Mouse (Mus musculus) heart, postnatal 0 days (tissue): ENCODE results near the gene Wdr18. TPM values are rescaled to one million over a fixed set of nuclear protein-coding genes. Genes with fewer than 3 reads are reported as not detected.
A peak's percentile ranks its signal among the peaks of the same experiment; 100 is the strongest.

Source experiments
- ATAC-seq: fragments of 200-750 bp; cut with Nextera tagmentation; 2 replicates; pipeline ENCODE4 v1.8.0; 2017; ENCODE audit warnings: low read depth, moderate number of reproducible peaks, moderate library complexity; ENCODE audit not compliant: insufficient read depth
- DNase-seq: peaks from one replicate; pipeline ENCODE4 v3.0.0-alpha.2; 2016; ENCODE audit warnings: low spot score
- H3K27ac ChIP-seq: fragments of 300-500 bp; sonication (generic); 2 replicates; pipeline ENCODE4 v1.5.1; 2014; ENCODE audit warnings: low read depth, mild to moderate bottlenecking
- H3K27me3 ChIP-seq: fragments of 300-500 bp; sonication (generic); 2 replicates; pipeline ENCODE4 v1.6.1; 2014; ENCODE audit warnings: low read length, mixed read lengths; ENCODE audit not compliant: control insufficient read depth, insufficient read depth
- H3K36me3 ChIP-seq: fragments of 300-500 bp; sonication (generic); replicated peaks from 2 replicates; pipeline ENCODE4 v1.6.1; 2014; ENCODE audit warnings: low read length, mixed read lengths; ENCODE audit not compliant: control insufficient read depth, insufficient read depth
- H3K4me1 ChIP-seq: fragments of 300-500 bp; sonication (generic); 2 replicates; pipeline ENCODE4 v1.6.1; 2014; ENCODE audit warnings: antibody characterized with exemption; ENCODE audit not compliant: control insufficient read depth, insufficient read depth
- H3K4me2 ChIP-seq: fragments of 300-500 bp; sonication (generic); 2 replicates; pipeline ENCODE4 v1.6.1; 2014; ENCODE audit warnings: low read depth, mild to moderate bottlenecking, low read length, moderate library complexity
- H3K4me3 ChIP-seq: fragments of 300-500 bp; sonication (generic); 2 replicates; pipeline ENCODE4 v1.5.1; 2014; ENCODE audit warnings: low read depth, low read length
- H3K9ac ChIP-seq: fragments of 300-500 bp; sonication (generic); replicated peaks from 2 replicates; pipeline ENCODE4 v1.6.1; 2014; ENCODE audit warnings: low read depth, low read length, mixed read lengths
- H3K9me3 ChIP-seq: fragments of 300-500 bp; sonication (generic); replicated peaks from 2 replicates; pipeline ENCODE4 v1.6.1; 2016; ENCODE audit warnings: low read length; ENCODE audit not compliant: control insufficient read depth
- CTCF ChIP-seq: IDR thresholded peaks from 2 replicates; pipeline ENCODE4 v1.5.1; 2016; ENCODE audit warnings: antibody characterized with exemption, control low read depth, low read depth
- EP300 ChIP-seq: IDR thresholded peaks from 2 replicates; pipeline ENCODE4 v1.6.1; 2016; ENCODE audit warnings: antibody characterized with exemption, low read depth
- WGBS: fragments of 180-500 bp; shearing (Covaris S2); extraction: QIAGEN DNeasy Blood & Tissue Kit; methylation state at CpG from one replicate; pipeline ENCODE4 v1.1.7; 2014; 5-methylcytosine and 5-hydroxymethylcytosine counted together
- polyA plus RNA-seq: library from polyadenylated mRNA; unstranded; fragments of >200 nt; fragmentation: Nextera tagmentation; extraction: Ambion mirVana; gene quantifications from 2 replicates; pipeline ENCODE4 v1.2.1, GENCODE M21; 2015
- total RNA-seq: library from RNA; depleted of rRNA; stranded (reverse); fragments of >200 nt; gene quantifications from 2 replicates; pipeline ENCODE4 v1.2.3, GENCODE M21; 2014; ENCODE audit warnings: low replicate concordance

The Wdr18 gene
- total and polyA plus RNA-seq, 2 experiments from 2014 or later = 51.5 to 54.3 TPM

DNA sequence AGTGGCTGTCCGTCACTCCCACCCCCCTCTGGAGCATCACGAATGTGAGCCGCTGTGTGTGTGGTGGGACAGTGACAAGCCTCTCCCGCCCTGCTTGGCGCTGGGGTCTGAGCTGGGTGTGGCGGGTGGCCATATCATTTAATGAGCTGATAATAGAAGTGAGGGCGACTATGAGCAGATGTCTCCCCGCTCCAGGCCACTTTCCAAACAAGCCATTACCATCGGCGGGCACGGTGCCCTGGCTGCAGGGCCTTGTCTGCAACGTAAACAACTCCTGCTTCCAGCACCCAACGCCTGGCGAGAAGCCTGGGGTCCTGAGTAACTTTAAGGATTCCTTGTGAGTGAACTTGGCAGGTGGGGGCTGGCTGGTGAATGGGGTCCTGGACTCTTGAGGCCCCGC is 37.9 kb downstream of the Wdr18 start:
- 0 out of 2 replicates have a peak overlapping the region, but pooled peaks have one; percentile 18 for H3K27ac ChIP-seq
- 14% methylated on average over 15 of the region's 15 CpGs for WGBS
- H3K36me3 ChIP-seq = peaks cover 28% of the 10 kb centered on the region
- TF ChIP-seq CTCF (no peak), EP300 (no peak)
- ATAC-seq (peak; percentile 17; the same call in 1 of the 2 replicates), DNase-seq (peak; percentile 28)
- H3K4me2 ChIP-seq = peak overlapping the region; percentile 89
- no peak overlapping the region for H3K9ac ChIP-seq
- H3K4me1 ChIP-seq = peaks cover 16% of the 10 kb centered on the region
- no peaks in the 10 kb centered on the region for H3K27me3 ChIP-seq
- H3K4me3 ChIP-seq = peak overlapping the region; percentile 59
- no peaks in the 10 kb centered on the region for H3K9me3 ChIP-seq

DNA sequence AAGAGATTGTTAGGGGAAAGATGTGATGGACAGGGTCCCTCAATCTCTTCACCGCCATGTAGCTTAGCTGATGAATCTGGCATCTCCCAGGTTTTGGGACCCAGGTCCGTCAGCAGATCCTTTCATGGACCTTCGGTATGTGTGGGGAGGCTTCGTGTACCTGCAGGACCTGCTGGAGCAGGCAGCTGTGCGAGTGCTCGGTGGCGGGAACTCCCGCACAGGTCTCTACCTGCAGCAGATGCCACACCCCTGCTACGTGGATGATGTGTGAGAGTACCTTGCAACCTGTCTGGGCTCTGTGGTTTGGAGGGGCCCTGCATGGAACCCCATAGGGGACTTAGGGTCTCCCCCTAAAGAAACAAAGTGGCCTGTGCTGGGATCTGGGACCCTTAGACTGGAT is 42.0 kb downstream of the Wdr18 start:
- TF ChIP-seq EP300 = no peak
- no peak for TF ChIP-seq CTCF
- ATAC-seq = no peak

DNA sequence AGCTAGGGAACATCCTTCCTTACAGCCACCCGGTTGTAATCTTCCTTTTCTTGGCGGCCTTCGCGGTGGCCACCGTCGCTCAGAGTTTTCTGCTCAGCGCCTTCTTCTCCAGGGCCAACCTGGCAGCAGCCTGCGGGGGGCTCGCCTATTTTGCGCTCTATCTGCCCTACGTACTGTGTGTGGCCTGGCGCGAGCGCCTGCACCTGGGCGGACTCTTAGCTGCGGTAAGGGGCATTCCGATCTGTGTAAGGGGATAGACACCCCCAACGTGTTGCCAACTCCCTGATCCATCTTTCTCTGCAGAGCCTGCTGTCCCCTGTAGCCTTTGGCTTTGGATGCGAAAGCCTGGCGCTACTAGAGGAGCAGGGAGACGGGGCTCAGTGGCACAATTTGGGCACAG is 42.9 kb downstream of the Wdr18 start:
- Histone ChIP-seq H3K4me1 (peaks cover 11% of the 10 kb centered on the region), H3K9me3 (no peaks in the 10 kb centered on the region), H3K27ac (peak overlapping the region; percentile 63), H3K27me3 (no peaks in the 10 kb centered on the region), H3K9ac (no peak overlapping the region), H3K36me3 (peaks cover 4% of the 10 kb centered on the region; the same call in 1 of the 2 replicates), H3K4me2 (no peak overlapping the region), H3K4me3 (no peak overlapping the region)
- ATAC-seq (no peak), DNase-seq (no peak)
- 32% methylated on average over 21 of the region's 21 CpGs for WGBS
- TF ChIP-seq CTCF (no peak), EP300 (no peak)

More for the DNA sequence above, 42.0 kb downstream of the Wdr18 start:
- no peaks in the 10 kb centered on the region for H3K27me3 ChIP-seq
- no peak overlapping the region for H3K27ac ChIP-seq
- H3K9ac ChIP-seq = no peak overlapping the region
- H3K9me3 ChIP-seq = no peaks in the 10 kb centered on the region
- H3K4me3 ChIP-seq = no peak overlapping the region
- H3K36me3 ChIP-seq = peaks cover 4% of the 10 kb centered on the region; the same call in 1 of the 2 replicates
- DNase-seq = no peak
- no peak overlapping the region for H3K4me2 ChIP-seq
- WGBS = 87% methylated on average over 9 of the region's 9 CpGs
- peaks cover 20% of the 10 kb centered on the region for H3K4me1 ChIP-seq

DNA sequence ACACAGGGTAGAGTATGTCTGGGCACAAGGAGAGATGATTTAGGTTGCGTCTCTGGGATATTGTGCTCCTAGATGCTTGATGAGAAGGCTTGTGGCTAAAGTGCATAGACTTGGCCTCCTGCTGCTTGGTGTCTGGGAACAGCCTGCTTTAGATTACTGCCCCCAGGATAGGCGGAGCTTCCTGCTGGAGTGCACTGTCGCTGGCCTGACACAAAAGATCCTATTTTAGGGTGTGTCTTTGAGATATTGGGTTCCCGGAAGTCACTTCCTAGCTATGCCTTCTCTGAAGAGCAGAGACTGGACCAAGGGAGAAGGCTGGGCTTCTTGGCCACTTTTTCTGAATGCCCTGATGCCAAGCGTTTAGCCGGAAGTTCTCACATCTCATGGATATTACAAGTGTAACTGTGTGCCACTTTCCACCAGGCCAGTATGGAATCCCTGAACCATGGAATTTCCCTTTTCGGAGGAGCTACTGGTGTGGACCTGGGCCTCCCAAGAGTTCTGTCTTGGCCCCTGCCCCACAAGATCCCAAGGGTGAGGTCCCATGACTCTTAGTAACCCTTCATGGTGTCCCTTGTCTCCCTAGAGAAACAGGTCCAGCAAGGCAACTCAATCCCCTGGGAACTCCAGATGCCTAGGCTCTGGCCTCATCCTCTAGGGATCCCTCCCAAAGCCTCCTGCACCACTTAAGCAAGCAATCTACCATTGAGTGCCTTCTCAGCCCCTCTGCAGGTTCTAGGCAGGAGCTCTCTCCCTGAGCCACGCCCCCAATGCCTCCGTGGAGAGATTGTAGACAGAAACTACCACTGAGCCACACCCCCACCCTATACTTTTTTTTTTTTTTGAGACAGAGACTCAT is 43.7 kb downstream of the Wdr18 start:
- H3K4me2 ChIP-seq = no peak overlapping the region
- DNase-seq = peak; percentile 43
- 50% methylated on average over 9 of the region's 9 CpGs for WGBS
- H3K9me3 ChIP-seq = no peaks in the 10 kb centered on the region
- H3K36me3 ChIP-seq = peaks cover 9% of the 10 kb centered on the region; the same call in 1 of the 2 replicates
- H3K4me1 ChIP-seq = peaks cover 8% of the 10 kb centered on the region; the same call in 1 of the 2 replicates
- no peaks in the 10 kb centered on the region for H3K27me3 ChIP-seq
- H3K9ac ChIP-seq = no peak overlapping the region
- ATAC-seq = peak; percentile 52
- H3K27ac ChIP-seq = peak overlapping the region; percentile 63
- no peak for TF ChIP-seq EP300
- no peak for TF ChIP-seq CTCF
- H3K4me3 ChIP-seq = no peak overlapping the region

DNA sequence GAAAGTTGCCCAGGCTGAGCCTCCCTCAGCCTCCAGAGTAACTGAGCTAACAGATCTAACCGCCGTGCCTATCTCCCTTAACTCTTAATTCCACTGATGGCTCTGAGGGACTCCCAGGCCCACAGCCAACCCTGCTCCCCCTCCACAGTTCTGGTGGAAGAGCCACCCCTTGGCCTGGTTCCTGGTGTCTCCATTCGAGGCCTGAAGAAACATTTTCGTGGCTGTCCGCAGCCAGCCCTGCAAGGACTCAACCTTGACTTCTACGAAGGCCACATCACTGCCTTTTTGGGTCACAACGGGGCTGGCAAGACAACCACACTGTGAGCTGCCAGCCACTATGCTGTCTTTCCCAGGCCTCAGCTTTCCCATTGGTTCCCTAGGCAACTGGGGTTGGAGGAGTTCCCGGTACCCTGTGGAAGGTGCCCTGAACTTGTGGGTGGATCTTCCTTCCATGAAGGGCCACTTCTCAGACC is 44.3 kb downstream of the Wdr18 start:
- peaks cover 8% of the 10 kb centered on the region; the same call in 1 of the 2 replicates for H3K4me1 ChIP-seq
- H3K4me3 ChIP-seq = no peak overlapping the region
- no peak for ATAC-seq
- no peak overlapping the region for H3K27ac ChIP-seq
- WGBS = 76% methylated on average over 8 of the region's 8 CpGs
- no peak for DNase-seq
- H3K36me3 ChIP-seq = peaks cover 15% of the 10 kb centered on the region
- H3K4me2 ChIP-seq = no peak overlapping the region
- TF ChIP-seq CTCF (no peak), EP300 (no peak)
- no peak overlapping the region for H3K9ac ChIP-seq
- H3K27me3 ChIP-seq = no peaks in the 10 kb centered on the region
- no peaks in the 10 kb centered on the region for H3K9me3 ChIP-seq
